Mouse (Mus musculus) heart, adult 9 months (tissue): ENCODE data around the gene Usp54.

Source experiments
- DNase-seq, 2 experiments: peaks; one replicate each; pipeline ENCODE4 v3.0.0; 2022; ENCODE audit warnings: low spot score in 2 of 2

The Usp54 gene

GRCm38 (mm10) chr14:20640644-20641437 lies at the start of gene Usp54:
Gene Usp54 (minus strand): TSS chr14:20641063.
- peak; percentile 96 to 98 for DNase-seq

GRCm38 (mm10) chr14:20689009-20689408 lies 48.1 kb upstream of the Usp54 start:
- DNase-seq = no peak

GRCm38 (mm10) chr14:20686576-20686975 lies 45.7 kb upstream of the Usp54 start:
- no peak for DNase-seq

GRCm38 (mm10) chr14:20682498-20682897 lies 41.6 kb upstream of the Usp54 start:
- DNase-seq = no peak

- DNase-seq = no peak
These were observed 40.9 kb upstream of the Usp54 start for GRCm38 (mm10) chr14:20681742-20682141.

- no peak for DNase-seq
These were observed 37.0 kb upstream of the Usp54 start for GRCm38 (mm10) chr14:20677906-20678305.

GRCm38 (mm10) chr14:20674064-20674833 lies 33.4 kb upstream of the Usp54 start, which contains the start of gene Sec24c:
Gene Sec24c (plus strand): TSS chr14:20674308.
- DNase-seq = peak; percentile 93 to 95

- no peak for DNase-seq
These were observed 32.8 kb upstream of the Usp54 start for GRCm38 (mm10) chr14:20673735-20674063.

GRCm38 (mm10) chr14:20672990-20673389 lies 32.1 kb upstream of the Usp54 start:
- DNase-seq = no peak

- peak; percentile 72 to 82 for DNase-seq
These were observed 27.4 kb upstream of the Usp54 start, which contains the start of gene Synpo2l for GRCm38 (mm10) chr14:20668154-20668810. Gene Synpo2l (minus strand): TSS chr14:20668354.

- no peak for DNase-seq
These were observed 26.6 kb upstream of the Usp54 start for GRCm38 (mm10) chr14:20667469-20667868.

- DNase-seq = peak in 1 of 2 experiments; percentile 54
These were observed 23.6 kb upstream of the Usp54 start for GRCm38 (mm10) chr14:20664436-20664835.

- no peak for DNase-seq
These were observed 22.7 kb upstream of the Usp54 start for GRCm38 (mm10) chr14:20663601-20664000.

GRCm38 (mm10) chr14:20662740-20663139 lies 21.9 kb upstream of the Usp54 start:
- DNase-seq = no peak

- DNase-seq = no peak
These were observed 20.9 kb upstream of the Usp54 start for GRCm38 (mm10) chr14:20661661-20662331.

- DNase-seq = peak; percentile 92 to 97
These were observed 20.2 kb upstream of the Usp54 start for GRCm38 (mm10) chr14:20660827-20661660.

GRCm38 (mm10) chr14:20659687-20660086 lies 18.8 kb upstream of the Usp54 start:
- DNase-seq = no peak

GRCm38 (mm10) chr14:20658902-20659301 lies 18.0 kb upstream of the Usp54 start:
- DNase-seq = no peak

- no peak for DNase-seq
These were observed 17.5 kb upstream of the Usp54 start for GRCm38 (mm10) chr14:20658326-20658725.

- no peak for DNase-seq
These were observed 15.5 kb upstream of the Usp54 start, which contains the start of gene Myoz1 for GRCm38 (mm10) chr14:20656361-20656760. Gene Myoz1 (minus strand): TSS chr14:20656540.

- no peak for DNase-seq
These were observed 14.9 kb upstream of the Usp54 start for GRCm38 (mm10) chr14:20655731-20656130.
